Mouse (Mus musculus): ENCODE data around the gene Tshr. TPM values are rescaled to one million over a fixed set of nuclear protein-coding genes. Genes with fewer than 3 reads are reported as not detected.
"Not testable (repeated sequence)": the region's sequence is repeated elsewhere in the genome, so short reads cannot be mapped to it uniquely, and the experiment has no call there.

The Tshr gene
- polyA plus RNA-seq, 1 experiment from 2014 or later, result 0.13 TPM

GRCm38 (mm10) chr12:91500475-91500874 is 116.1 kb downstream of the Tshr start:
- ATAC-seq (ENCODE audit: low read depth), result no peak
- WGBS (ENCODE audit: insufficient replicate concordance), result 64% methylated on average over 2 of the region's 2 CpGs

DNA sequence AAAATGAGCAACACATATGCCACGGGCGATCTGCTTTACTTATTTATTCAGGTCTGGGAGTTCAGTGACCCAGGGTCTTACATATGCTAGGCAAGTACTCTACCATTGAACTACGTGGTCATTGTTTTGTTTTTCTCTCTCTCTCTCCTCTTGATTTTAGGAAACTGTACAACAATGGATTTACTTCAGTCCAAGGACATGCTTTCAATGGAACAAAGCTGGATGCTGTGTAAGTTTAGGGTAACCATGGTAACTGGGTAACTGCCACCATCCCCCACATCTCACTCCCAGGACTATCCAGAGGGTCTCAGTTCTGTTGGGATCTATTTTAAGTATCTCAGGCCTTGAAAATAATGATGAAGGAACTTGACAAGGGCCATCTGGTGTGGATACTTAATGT is 127.4 kb downstream of the Tshr start:
- ATAC-seq (ENCODE audit: low read depth) (no peak), DNase-seq (no peak)
- WGBS (ENCODE audit: insufficient replicate concordance), result 52% methylated on average over 3 of the region's 3 CpGs
- Histone ChIP-seq H3K4me2 (no peak overlapping the region), H3K4me3 (replicated peaks) (no peak overlapping the region), H3K27ac (no peak overlapping the region), H3K9ac (no peak overlapping the region), H3K36me3 (no peaks in the 10 kb centered on the region), H3K4me1 (replicated peaks) (no peaks in the 10 kb centered on the region), H3K9me3 (replicated peaks) (no peaks in the 10 kb centered on the region), H3K27me3 (no peaks in the 10 kb centered on the region)

More at GRCm38 (mm10) chr12:91500475-91500874, 116.1 kb downstream of the Tshr start:
- no peaks in the 10 kb centered on the region for H3K27me3 ChIP-seq
- DNase-seq, result no peak
- H3K9ac ChIP-seq, result no peak overlapping the region
- no peak overlapping the region for H3K4me3 ChIP-seq (replicated peaks)
- H3K9me3 ChIP-seq (replicated peaks), result no peaks in the 10 kb centered on the region
- no peak overlapping the region for H3K27ac ChIP-seq
- no peak overlapping the region for H3K4me2 ChIP-seq
- H3K4me1 ChIP-seq (replicated peaks), result no peaks in the 10 kb centered on the region
- H3K36me3 ChIP-seq, result no peaks in the 10 kb centered on the region

DNA sequence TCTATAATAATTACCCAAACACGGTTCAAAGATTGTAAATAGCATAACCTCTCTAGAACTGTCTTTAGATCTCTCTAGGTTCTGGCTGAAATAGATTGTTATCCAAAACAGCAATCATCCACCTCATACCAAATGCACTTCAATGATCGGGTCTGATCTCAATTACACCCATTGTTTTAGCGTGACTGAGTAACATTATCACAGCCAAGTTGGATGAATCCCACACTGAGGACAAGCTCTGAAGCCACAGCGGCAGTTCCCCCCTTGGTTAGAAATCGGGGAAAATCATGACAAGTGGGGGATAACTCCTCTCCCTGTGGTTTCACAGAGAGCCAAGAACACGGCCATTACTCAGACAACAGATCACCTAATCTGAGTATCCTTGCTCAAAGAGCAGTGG is 129.6 kb downstream of the Tshr start:
- no peak overlapping the region for H3K9ac ChIP-seq
- ATAC-seq (ENCODE audit: low read depth), result no peak
- no peak for DNase-seq
- H3K27me3 ChIP-seq, result no peaks in the 10 kb centered on the region
- no peaks in the 10 kb centered on the region for H3K9me3 ChIP-seq (replicated peaks)
- no peak overlapping the region for H3K27ac ChIP-seq
- WGBS (ENCODE audit: insufficient replicate concordance), result 60% methylated on average over 6 of the region's 6 CpGs
- H3K36me3 ChIP-seq, result no peaks in the 10 kb centered on the region
- no peak overlapping the region for H3K4me2 ChIP-seq
- H3K4me3 ChIP-seq (replicated peaks), result no peak overlapping the region
- H3K4me1 ChIP-seq (replicated peaks), result no peaks in the 10 kb centered on the region

DNA sequence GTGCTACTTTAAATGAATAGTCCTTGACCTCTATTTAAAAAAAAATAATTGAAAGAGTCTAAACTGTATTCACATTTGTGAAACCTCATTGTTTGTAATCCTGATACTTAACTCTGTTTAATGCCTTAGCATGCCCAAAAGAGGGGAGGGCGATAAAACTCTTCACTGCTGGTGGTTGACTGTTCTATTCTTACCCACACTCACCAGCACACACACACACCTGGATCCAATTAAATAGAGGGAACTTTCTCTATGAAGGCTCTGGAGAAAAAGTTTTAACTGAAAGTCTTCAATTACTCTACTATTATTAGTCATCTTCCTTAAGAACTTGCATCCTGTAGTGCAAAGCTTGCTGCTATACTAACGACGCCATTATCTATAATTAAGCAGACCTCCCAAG is 133.4 kb downstream of the Tshr start:
- Histone ChIP-seq H3K4me3 (replicated peaks) (no peak overlapping the region), H3K4me2 (no peak overlapping the region), H3K4me1 (replicated peaks) (no peaks in the 10 kb centered on the region), H3K9me3 (replicated peaks) (no peaks in the 10 kb centered on the region), H3K36me3 (no peaks in the 10 kb centered on the region), H3K9ac (no peak overlapping the region), H3K27ac (no peak overlapping the region), H3K27me3 (no peaks in the 10 kb centered on the region)
- ATAC-seq (ENCODE audit: low read depth), result no peak
- no peak for DNase-seq
- WGBS (ENCODE audit: insufficient replicate concordance), result 78% methylated on average over 3 of the region's 3 CpGs

DNA sequence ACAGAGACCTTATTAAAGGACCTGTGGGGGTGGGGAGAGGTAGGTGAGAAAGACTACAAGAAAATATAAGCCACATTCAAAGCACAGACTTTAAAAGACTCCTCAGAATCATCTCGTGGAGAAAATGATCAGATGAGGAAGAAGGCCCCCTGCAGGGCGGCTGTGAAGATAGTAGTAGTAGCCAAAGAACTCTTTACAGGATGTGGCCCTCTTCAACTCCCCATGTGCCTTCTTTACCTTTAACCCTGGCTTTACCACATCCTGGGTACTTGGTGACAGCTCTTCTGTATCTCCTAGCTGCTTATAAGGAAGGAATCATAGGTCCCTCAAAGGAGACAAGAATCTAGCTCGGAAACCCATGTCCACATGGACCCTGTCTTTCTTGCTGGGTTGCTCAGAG is 139.3 kb downstream of the Tshr start:
- no peak for ATAC-seq (ENCODE audit: low read depth)
- Histone ChIP-seq H3K9ac (no peak overlapping the region), H3K4me3 (replicated peaks) (no peak overlapping the region), H3K9me3 (replicated peaks) (no peaks in the 10 kb centered on the region), H3K27ac (no peak overlapping the region), H3K36me3 (no peaks in the 10 kb centered on the region), H3K27me3 (no peaks in the 10 kb centered on the region), H3K4me1 (replicated peaks) (no peaks in the 10 kb centered on the region), H3K4me2 (no peak overlapping the region)
- DNase-seq, result no peak
- 41% methylated on average over 3 of the region's 3 CpGs for WGBS (ENCODE audit: insufficient replicate concordance)

GRCm38 (mm10) chr12:91534514-91534913 is 150.2 kb downstream of the Tshr start:
- 33% methylated on average over 6 of the region's 6 CpGs for WGBS (ENCODE audit: insufficient replicate concordance)
- H3K4me2 ChIP-seq, result no peak overlapping the region
- no peak overlapping the region for H3K9ac ChIP-seq
- no peaks in the 10 kb centered on the region for H3K27me3 ChIP-seq
- no peaks in the 10 kb centered on the region for H3K36me3 ChIP-seq
- DNase-seq (no peak), ATAC-seq (ENCODE audit: low read depth) (no peak)
- H3K27ac ChIP-seq, result no peak overlapping the region
- no peak overlapping the region for H3K4me3 ChIP-seq (replicated peaks)
- H3K4me1 ChIP-seq (replicated peaks), result no peaks in the 10 kb centered on the region
- no peaks in the 10 kb centered on the region for H3K9me3 ChIP-seq (replicated peaks)

- H3K4me1 ChIP-seq (replicated peaks), result no peaks in the 10 kb centered on the region
- H3K36me3 ChIP-seq, result no peaks in the 10 kb centered on the region
- no peaks in the 10 kb centered on the region for H3K9me3 ChIP-seq (replicated peaks)
- H3K4me3 ChIP-seq (replicated peaks), result no peak overlapping the region
- H3K27ac ChIP-seq, result no peak overlapping the region
- DNase-seq (no peak), ATAC-seq (ENCODE audit: low read depth) (no peak)
- no peak overlapping the region for H3K9ac ChIP-seq
- H3K27me3 ChIP-seq, result no peaks in the 10 kb centered on the region
- H3K4me2 ChIP-seq, result no peak overlapping the region
- WGBS (ENCODE audit: insufficient replicate concordance), result 71% methylated on average over 7 of the region's 7 CpGs
These were observed 155.8 kb downstream of the Tshr start for GRCm38 (mm10) chr12:91540202-91540601.

GRCm38 (mm10) chr12:91549471-91549870 is 165.1 kb downstream of the Tshr start:
- Histone ChIP-seq H3K4me1 (replicated peaks) (no peaks in the 10 kb centered on the region), H3K36me3 (peaks cover 1% of the 10 kb centered on the region), H3K4me3 (replicated peaks) (no peak overlapping the region), H3K27ac (no peak overlapping the region), H3K4me2 (no peak overlapping the region), H3K9ac (no peak overlapping the region), H3K9me3 (replicated peaks) (no peaks in the 10 kb centered on the region), H3K27me3 (no peaks in the 10 kb centered on the region)
- no peak for ATAC-seq (ENCODE audit: low read depth)
- WGBS (ENCODE audit: insufficient replicate concordance), result 76% methylated on average over 9 of the region's 9 CpGs
- no peak for DNase-seq

DNA sequence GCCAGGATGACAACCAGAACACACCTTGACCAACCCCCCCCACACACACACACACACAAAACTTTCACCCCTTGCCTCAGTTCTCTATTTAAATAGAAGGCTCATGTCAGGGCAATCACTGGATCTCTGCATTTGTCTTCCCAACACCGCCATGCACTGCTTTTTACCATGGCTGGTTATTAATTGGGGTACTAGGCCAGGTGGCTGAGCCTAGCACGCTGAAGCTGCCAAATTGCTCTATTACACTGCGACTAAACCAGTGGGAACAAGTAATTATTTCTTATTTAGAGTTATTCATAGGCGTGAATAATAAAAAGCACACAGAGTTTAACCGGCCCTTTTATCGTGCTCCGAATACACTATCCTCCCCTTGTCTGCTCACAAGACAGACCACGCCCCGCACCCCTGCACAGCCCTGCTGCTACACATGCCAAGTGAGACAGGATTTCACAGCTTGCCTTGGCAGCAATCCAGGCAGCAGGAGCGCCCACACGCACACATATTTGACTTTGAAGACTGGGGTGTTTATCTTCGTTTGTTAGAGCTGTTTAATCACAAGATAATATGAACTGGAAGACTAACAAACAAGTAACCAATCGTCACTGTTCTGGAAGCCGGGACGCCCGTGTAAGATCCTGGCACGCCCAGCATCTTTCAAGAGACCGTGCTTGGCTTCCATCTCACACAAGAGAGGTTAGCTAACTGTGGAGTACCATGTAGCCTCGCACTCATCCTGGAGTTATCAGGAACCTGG is 167.6 kb downstream of the Tshr start:
- no peaks in the 10 kb centered on the region for H3K9me3 ChIP-seq (replicated peaks)
- no peak; the same call in 1 of the 2 replicates for ATAC-seq (ENCODE audit: low read depth)

GRCm38 (mm10) chr12:91557358-91558005 is 173.1 kb downstream of the Tshr start:
- not testable (repeated sequence) for H3K9me3 ChIP-seq (replicated peaks); H3K4me2 ChIP-seq; DNase-seq; H3K27ac ChIP-seq; H3K4me1 ChIP-seq (replicated peaks); H3K27me3 ChIP-seq; H3K4me3 ChIP-seq (replicated peaks); H3K9ac ChIP-seq
- ATAC-seq (ENCODE audit: low read depth), result peak; percentile 78
- 89% methylated on average over 8 of the region's 8 CpGs for WGBS (ENCODE audit: insufficient replicate concordance)
- H3K36me3 ChIP-seq, result peaks cover 36% of the 10 kb centered on the region

More for the DNA sequence above, 167.6 kb downstream of the Tshr start:
- no peak for DNase-seq
- no peaks in the 10 kb centered on the region for H3K4me1 ChIP-seq (replicated peaks)
- no peak overlapping the region for H3K4me2 ChIP-seq
- WGBS (ENCODE audit: insufficient replicate concordance), result 69% methylated on average over 19 of the region's 19 CpGs
- H3K27me3 ChIP-seq, result no peaks in the 10 kb centered on the region
- H3K4me3 ChIP-seq (replicated peaks), result no peak overlapping the region
- no peak overlapping the region for H3K27ac ChIP-seq
- no peak overlapping the region for H3K9ac ChIP-seq
- peaks cover 6% of the 10 kb centered on the region for H3K36me3 ChIP-seq

- not testable (repeated sequence) for H3K27me3 ChIP-seq; H3K9me3 ChIP-seq (replicated peaks); H3K4me2 ChIP-seq; H3K9ac ChIP-seq; H3K27ac ChIP-seq; H3K4me3 ChIP-seq (replicated peaks); H3K4me1 ChIP-seq (replicated peaks); DNase-seq; ATAC-seq (ENCODE audit: low read depth)
- peaks cover 43% of the 10 kb centered on the region for H3K36me3 ChIP-seq
- 89% methylated on average over 4 of the region's 4 CpGs for WGBS (ENCODE audit: insufficient replicate concordance)
These were observed 173.8 kb downstream of the Tshr start for GRCm38 (mm10) chr12:91558152-91558551.

GRCm38 (mm10) chr12:91567145-91567544 is 182.8 kb downstream of the Tshr start:
- H3K27me3 ChIP-seq, result no peaks in the 10 kb centered on the region
- H3K9me3 ChIP-seq (replicated peaks), result no peaks in the 10 kb centered on the region
- peaks cover 19% of the 10 kb centered on the region for H3K4me1 ChIP-seq (replicated peaks)
- 67% methylated on average over 4 of the region's 4 CpGs for WGBS (ENCODE audit: insufficient replicate concordance)
- peak; percentile 74 for ATAC-seq (ENCODE audit: low read depth)
- no peak overlapping the region for H3K4me2 ChIP-seq
- no peak overlapping the region for H3K27ac ChIP-seq
- DNase-seq, result no peak
- no peak overlapping the region for H3K4me3 ChIP-seq (replicated peaks)
- H3K9ac ChIP-seq, result no peak overlapping the region
- H3K36me3 ChIP-seq, result peaks cover 91% of the 10 kb centered on the region
